Comparison of ENCODE assay signal across 18 mouse cellular contexts in the genomic region with DNA sequence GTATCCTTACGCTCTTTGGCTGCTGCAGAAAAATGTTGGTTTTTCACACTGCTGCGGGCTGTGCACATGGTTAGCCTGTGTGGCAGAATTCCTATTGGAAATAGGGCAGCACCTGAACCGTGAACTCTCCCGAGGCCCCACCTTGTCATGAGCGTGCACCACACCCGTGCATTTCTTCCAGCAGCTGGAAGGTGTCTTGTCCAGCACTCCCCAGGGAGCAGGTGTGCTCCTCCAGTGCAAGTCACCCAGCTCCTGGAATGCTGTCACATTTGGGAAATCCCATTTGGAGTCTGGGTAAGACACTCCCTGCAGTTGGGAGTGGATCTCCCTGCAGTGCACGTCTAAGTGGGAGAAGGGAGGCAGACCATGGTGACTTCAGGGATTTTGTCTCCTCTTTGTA. TPM values are rescaled to one million over a fixed set of nuclear protein-coding genes. Genes with fewer than 3 reads are reported as not detected.
DNase-seq lines count a peak whose midpoint lies in the region; ATAC-seq and TF ChIP-seq lines count a peak whose summit lies in the region.
"Had no signal": no experiment of that assay in that cellular context is flagged by ENCODE, and none has a peak within 500 bp of the region (broad histone marks: within the 10 kb centered on the region; RNA-seq: fewer than 3 reads in every experiment).

No protein-coding gene starts in this region.

- no peak for TF ChIP-seq POLR2A in ES-Bruce4 (IDR thresholded peaks at IDR 0.05; ENCODE audit: insufficient read depth, low read length)

- no peak overlapping the region for H3K27ac ChIP-seq in heart, embryonic 13.5 days (replicated peaks)
- H3K27ac ChIP-seq in lung, embryonic 14.5 days (ENCODE audit: low read depth), result peak overlapping the region; percentile 43; the same call in 1 of the 2 replicates
- H3K27ac ChIP-seq in ES-Bruce4 (ENCODE audit: insufficient read depth, low read length), result peak overlapping the region; percentile 58
- H3K27ac ChIP-seq in intestine, postnatal 0 days (ENCODE audit: low read depth, low read length), result no peak overlapping the region
- H3K27ac ChIP-seq: heart, adult 2 months had no signal

- ATAC-seq in heart, embryonic 13.5 days (ENCODE audit: extremely low read depth, insufficient number of reproducible peaks, low FRiP score, low TSS enrichment), result no peak
- peak; percentile 55; the same call in 1 of the 2 replicates for ATAC-seq in lung, embryonic 14.5 days (ENCODE audit: insufficient read depth)
- ATAC-seq in intestine, postnatal 0 days, result peak; percentile 55
- no peak for ATAC-seq in erythroid progenitor cell, adult 5-6 weeks (replicated peaks; ENCODE audit: low FRiP score, poor library complexity, severe bottlenecking)
- ATAC-seq: forebrain, postnatal 0 days had no signal

- H3K4me3 ChIP-seq in heart, embryonic 13.5 days, result no peak overlapping the region
- H3K4me3 ChIP-seq in lung, embryonic 14.5 days (ENCODE audit: low read depth, low read length), result no peak overlapping the region
- no peak overlapping the region for H3K4me3 ChIP-seq in ES-Bruce4 (ENCODE audit: low read depth, low read length)
- no peak overlapping the region for H3K4me3 ChIP-seq in intestine, postnatal 0 days (ENCODE audit: low read depth, low read length)
- H3K4me3 ChIP-seq: heart, adult 2 months; stomach, embryonic 15.5 days had no signal

- WGBS in heart, embryonic 13.5 days, result 70% methylated on average over 7 of the region's 7 CpGs
- 55% methylated on average over 7 of the region's 7 CpGs for WGBS in lung, embryonic 14.5 days
- WGBS in intestine, postnatal 0 days, result 36% methylated on average over 7 of the region's 7 CpGs

- H3K4me2 ChIP-seq in heart, embryonic 13.5 days, result no peak overlapping the region
- H3K4me2 ChIP-seq in lung, embryonic 14.5 days, result no peak overlapping the region
- H3K4me2 ChIP-seq in intestine, postnatal 0 days (replicated peaks; ENCODE audit: low read depth), result no peak overlapping the region
- H3K4me2 ChIP-seq: liver, embryonic 11.5 days; stomach, embryonic 15.5 days had no signal

- no peaks in the 10 kb centered on the region for H3K27me3 ChIP-seq in heart, embryonic 13.5 days (replicated peaks)
- no peaks in the 10 kb centered on the region for H3K27me3 ChIP-seq in lung, embryonic 14.5 days (ENCODE audit: insufficient read depth, low read length)
- no peaks in the 10 kb centered on the region for H3K27me3 ChIP-seq in ES-Bruce4 (ENCODE audit: control insufficient read depth, insufficient read depth, low read length, poor library complexity, severe bottlenecking)
- no peaks in the 10 kb centered on the region for H3K27me3 ChIP-seq in intestine, postnatal 0 days (replicated peaks; ENCODE audit: control insufficient read depth, insufficient read depth, low read length)
- H3K27me3 ChIP-seq: stomach, embryonic 15.5 days had no signal

- DNase-seq in heart, adult 8-10 months (ENCODE audit: low spot score), result no peak
- DNase-seq in lung, embryonic 14.5 days, result no peak
- DNase-seq in lung, postnatal 10 days, result no peak
- DNase-seq: adrenal gland, postnatal 10 days; cerebellum, adult 18-20 months; forebrain, postnatal 0 days; gastrocnemius, postnatal 10 days; heart, adult 2 months; heart, postnatal 14 days; kidney, postnatal 25 days; left cerebral cortex, postnatal 4 days had no signal

- 0 out of 2 replicates have a peak, but pooled peaks have one; percentile 31 for TF ChIP-seq EP300 in ES-Bruce4 (IDR thresholded peaks at IDR 0.05; ENCODE audit: insufficient read depth, low read depth, low read length)

- H3K9me3 ChIP-seq in heart, embryonic 13.5 days, result no peaks in the 10 kb centered on the region
- no peaks in the 10 kb centered on the region for H3K9me3 ChIP-seq in lung, embryonic 14.5 days (ENCODE audit: low read depth, low read length)
- H3K9me3 ChIP-seq in ES-Bruce4 (replicated peaks; ENCODE audit: control insufficient read depth, insufficient read depth, low read length, poor library complexity, severe bottlenecking), result no peaks in the 10 kb centered on the region
- no peaks in the 10 kb centered on the region for H3K9me3 ChIP-seq in intestine, postnatal 0 days (ENCODE audit: control insufficient read depth)
- H3K9me3 ChIP-seq: G1E; stomach, embryonic 15.5 days had no signal

- H3K36me3 ChIP-seq in heart, embryonic 13.5 days, result no peaks in the 10 kb centered on the region
- H3K36me3 ChIP-seq in lung, embryonic 14.5 days (ENCODE audit: insufficient read depth), result 0 out of 2 replicates have a peak, but pooled peaks cover 8% of the 10 kb centered on the region
- no peaks in the 10 kb centered on the region for H3K36me3 ChIP-seq in ES-Bruce4 (ENCODE audit: control insufficient read depth, insufficient read depth, low read length, poor library complexity, severe bottlenecking)
- no peaks in the 10 kb centered on the region; the same call in 1 of the 2 replicates for H3K36me3 ChIP-seq in intestine, postnatal 0 days (ENCODE audit: control insufficient read depth, insufficient read depth)
- H3K36me3 ChIP-seq: stomach, embryonic 15.5 days had no signal

- peaks cover 91% of the 10 kb centered on the region for H3K4me1 ChIP-seq in heart, embryonic 13.5 days
- peaks cover 35% of the 10 kb centered on the region for H3K4me1 ChIP-seq in lung, embryonic 14.5 days (ENCODE audit: insufficient read depth)
- H3K4me1 ChIP-seq in ES-Bruce4 (ENCODE audit: control insufficient read depth, insufficient read depth, low read length), result peaks cover 27% of the 10 kb centered on the region
- H3K4me1 ChIP-seq in intestine, postnatal 0 days (replicated peaks; ENCODE audit: control insufficient read depth, insufficient read depth, low read length), result 0 out of 2 replicates have a peak, but pooled peaks cover 10% of the 10 kb centered on the region

- H3K9ac ChIP-seq in heart, embryonic 13.5 days, result 0 out of 2 replicates have a peak overlapping the region, but pooled peaks have one; percentile 13
- H3K9ac ChIP-seq in lung, embryonic 14.5 days, result no peak overlapping the region; the same call in 1 of the 2 replicates
- H3K9ac ChIP-seq in ES-Bruce4 (ENCODE audit: low read depth, poor library complexity, severe bottlenecking), result no peak overlapping the region
- H3K9ac ChIP-seq in intestine, postnatal 0 days (ENCODE audit: low read depth, low read length), result no peak overlapping the region
- H3K9ac ChIP-seq: forebrain, postnatal 0 days; stomach, embryonic 15.5 days had no signal

- no peak for TF ChIP-seq CTCF in lung, embryonic 14.5 days (IDR thresholded peaks at IDR 0.05; ENCODE audit: low read depth)
- no peak for TF ChIP-seq CTCF in ES-Bruce4 (IDR thresholded peaks at IDR 0.05; ENCODE audit: low read depth, low read length)
- no peak for TF ChIP-seq CTCF in intestine, postnatal 0 days (IDR thresholded peaks at IDR 0.05; ENCODE audit: low read depth)

RNA-seq across cellular contexts. Expression of gene Ssbp3, which starts 38.0 kb away (rescaled TPM):
- 59.8 and 61.9 TPM in 2 replicates for polyA plus RNA-seq in heart, embryonic 13.5 days (2015; fragmentation: Nextera tagmentation; extraction: Ambion mirVana)
- 10 to 100 TPM; 34.2 to 42.5 (median 36.2) TPM for total RNA-seq in heart, adult 8-10 months (2022)
- 69.5 and 80.2 TPM in 2 replicates for polyA plus RNA-seq in lung, embryonic 14.5 days (2014; fragmentation: Nextera tagmentation; extraction: Ambion mirVana)
- 245 and 248 TPM in 2 replicates for polyA plus RNA-seq in ES-Bruce4 (2011; ENCODE audit: insufficient read depth, insufficient read length, low read depth, missing spikeins)
- 42.8 and 45.2 TPM in 2 replicates for polyA plus RNA-seq in intestine, postnatal 0 days (2015; fragmentation: Nextera tagmentation; extraction: Ambion mirVana)
- total RNA-seq in erythroid progenitor cell, adult 5-6 weeks (2015; ENCODE audit: low replicate concordance), result 181 and 212 TPM in 2 replicates
- 93.7 and 104 TPM in 2 replicates for total RNA-seq in erythroid progenitor cell, adult 5-6 weeks (2017; ENCODE audit: low replicate concordance)

Comparison
In these comparisons a context has a peak if more than half of its experiments do, and no peak if none do; other contexts are left out.
1. ATAC-seq: peak in lung, embryonic 14.5 days (single experiment) and intestine, postnatal 0 days (single experiment); none in heart, embryonic 13.5 days (single experiment) and erythroid progenitor cell, adult 5-6 weeks (single experiment).
2. H3K27ac ChIP-seq: peak in lung, embryonic 14.5 days (single experiment) and ES-Bruce4 (single experiment); none in heart, embryonic 13.5 days (single experiment) and intestine, postnatal 0 days (single experiment).